Mouse (Mus musculus): ENCODE data around the gene Stk10. TPM values are rescaled to one million over a fixed set of nuclear protein-coding genes. Genes with fewer than 3 reads are reported as not detected.

The Stk10 gene
- polyA plus RNA-seq, 1 experiment: 7.2 TPM

DNA sequence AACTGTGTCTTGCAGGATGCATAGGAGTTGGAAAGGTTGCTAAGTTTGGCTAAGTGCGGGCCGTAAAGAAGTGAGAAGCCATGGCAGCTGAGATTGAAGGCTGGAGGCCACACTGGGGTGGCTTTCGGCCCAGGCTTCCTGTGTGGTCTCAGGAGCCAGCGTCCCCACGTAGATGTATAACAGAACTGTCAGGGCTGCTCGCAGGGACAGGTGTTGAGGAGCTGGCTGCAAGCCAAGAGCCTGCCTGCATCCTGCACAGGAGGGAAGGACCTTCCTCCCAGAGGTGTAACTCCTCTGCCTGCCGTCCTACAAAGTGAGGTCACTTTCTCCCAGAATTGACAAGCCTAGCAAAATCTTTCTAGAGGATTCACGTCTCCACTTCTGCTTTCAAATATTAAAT is 25.6 kb downstream of the Stk10 start:
- Histone ChIP-seq H3K9me3 (replicated peaks; ENCODE audit: control insufficient read depth, insufficient read depth, low read length, poor library complexity, severe bottlenecking) (no peaks in the 10 kb centered on the region), H3K27me3 (ENCODE audit: control insufficient read depth, insufficient read depth, low read length, poor library complexity, severe bottlenecking) (no peaks in the 10 kb centered on the region)

DNA sequence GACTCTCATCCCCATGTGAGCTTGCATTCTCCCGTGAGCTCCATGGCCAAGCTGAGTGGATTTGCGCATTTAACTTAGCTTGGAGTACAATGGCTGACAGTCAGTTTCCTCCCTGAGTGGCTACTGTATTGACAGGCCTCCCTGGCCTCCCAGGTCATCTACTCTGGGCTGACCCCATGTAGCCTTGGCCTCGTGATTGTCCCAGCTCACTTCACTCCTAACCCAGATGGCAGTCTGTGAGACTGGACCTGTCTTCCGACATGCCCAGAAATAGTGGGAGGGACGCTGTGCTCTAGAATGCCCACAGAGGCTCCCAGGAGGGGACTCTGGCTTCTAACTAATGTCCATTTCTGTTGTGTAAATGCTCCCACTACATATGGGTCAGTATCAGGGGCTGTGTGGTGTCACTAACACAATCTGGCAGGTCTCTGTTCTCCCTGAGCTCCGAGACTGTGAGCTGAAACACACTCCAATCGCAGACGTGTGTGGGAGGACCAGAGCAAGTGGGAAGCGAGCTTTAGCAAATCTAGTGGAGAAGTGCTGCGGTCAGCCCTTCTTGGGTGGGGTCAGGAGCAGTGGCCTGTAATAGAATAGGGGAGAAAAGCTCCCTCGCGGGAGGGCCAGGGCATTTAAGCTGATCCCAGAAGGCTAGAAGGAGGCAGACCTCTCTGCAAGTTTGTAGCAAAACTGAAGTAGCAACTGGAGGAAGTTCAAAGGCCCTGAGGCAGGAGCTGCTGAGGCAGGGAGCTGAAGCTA is 27.1 kb downstream of the Stk10 start:
- Histone ChIP-seq H3K4me1 (ENCODE audit: control insufficient read depth, insufficient read depth, low read length) (no peaks in the 10 kb centered on the region), H3K27me3 (ENCODE audit: control insufficient read depth, insufficient read depth, low read length, poor library complexity, severe bottlenecking) (no peaks in the 10 kb centered on the region), H3K9ac (ENCODE audit: low read depth, poor library complexity, severe bottlenecking) (no peak overlapping the region), H3K36me3 (ENCODE audit: control insufficient read depth, insufficient read depth, low read length, poor library complexity, severe bottlenecking) (no peaks in the 10 kb centered on the region), H3K27ac (ENCODE audit: insufficient read depth, low read length) (no peak overlapping the region), H3K9me3 (replicated peaks; ENCODE audit: control insufficient read depth, insufficient read depth, low read length, poor library complexity, severe bottlenecking) (no peaks in the 10 kb centered on the region), H3K4me3 (ENCODE audit: low read depth, low read length) (no peak overlapping the region)
- TF ChIP-seq CTCF (IDR thresholded peaks at IDR 0.05; ENCODE audit: low read depth, low read length) (no peak), EP300 (IDR thresholded peaks at IDR 0.05; ENCODE audit: insufficient read depth, low read depth, low read length) (no peak), POLR2A (IDR thresholded peaks at IDR 0.05; ENCODE audit: insufficient read depth, low read length) (no peak)

More for the DNA sequence above, 25.6 kb downstream of the Stk10 start:
- no peaks in the 10 kb centered on the region for H3K4me1 ChIP-seq (ENCODE audit: control insufficient read depth, insufficient read depth, low read length)
- H3K36me3 ChIP-seq (ENCODE audit: control insufficient read depth, insufficient read depth, low read length, poor library complexity, severe bottlenecking): no peaks in the 10 kb centered on the region
- TF ChIP-seq CTCF (IDR thresholded peaks at IDR 0.05; ENCODE audit: low read depth, low read length): no peak
- no peak overlapping the region for H3K4me3 ChIP-seq (ENCODE audit: low read depth, low read length)
- H3K27ac ChIP-seq (ENCODE audit: insufficient read depth, low read length): no peak overlapping the region
- H3K9ac ChIP-seq (ENCODE audit: low read depth, poor library complexity, severe bottlenecking): no peak overlapping the region

DNA sequence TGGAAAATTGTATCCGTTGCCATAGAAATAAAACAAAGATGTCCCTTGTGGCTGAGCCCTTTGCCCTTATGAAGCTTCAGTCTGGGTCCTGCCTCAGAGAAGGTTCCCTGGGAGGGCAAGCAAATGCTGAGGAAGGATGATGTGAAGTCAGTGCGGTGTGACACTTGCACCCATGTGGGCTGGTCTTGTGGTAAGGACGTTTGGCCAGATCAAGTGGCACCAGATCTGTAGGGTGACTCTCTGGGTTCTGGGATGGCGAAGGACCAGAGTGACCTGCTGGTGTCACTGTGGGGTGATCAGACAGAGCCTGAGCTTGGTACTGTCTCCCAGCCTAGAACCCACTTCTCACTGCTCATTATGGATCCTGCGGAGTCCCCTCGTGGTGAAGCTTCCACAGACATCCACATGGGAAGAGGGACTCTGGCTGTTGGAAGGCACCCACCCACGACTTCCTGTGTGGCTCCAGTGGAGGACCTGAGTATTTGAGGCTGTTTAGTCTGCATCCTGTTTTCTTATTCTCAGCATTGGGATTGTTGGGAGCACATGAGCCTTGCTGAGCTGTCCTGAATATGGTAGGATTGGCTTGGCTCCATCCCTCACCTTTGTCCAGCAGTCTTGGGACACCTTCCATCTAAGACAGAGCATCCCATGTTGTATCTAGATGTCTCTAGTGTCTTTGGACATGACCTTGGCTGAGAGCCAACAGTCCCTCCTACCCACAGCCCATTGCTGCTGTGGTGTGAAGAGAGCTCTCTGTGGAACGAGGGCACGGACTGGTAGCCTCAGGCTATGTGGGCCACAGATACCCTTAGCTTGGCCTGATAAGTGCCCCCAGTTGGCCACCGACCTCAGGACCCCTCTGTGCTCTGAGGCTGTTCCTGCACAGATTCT is 28.6 kb downstream of the Stk10 start:
- Histone ChIP-seq H3K4me3 (ENCODE audit: low read depth, low read length) (no peak overlapping the region), H3K27me3 (ENCODE audit: control insufficient read depth, insufficient read depth, low read length, poor library complexity, severe bottlenecking) (no peaks in the 10 kb centered on the region), H3K36me3 (ENCODE audit: control insufficient read depth, insufficient read depth, low read length, poor library complexity, severe bottlenecking) (no peaks in the 10 kb centered on the region), H3K9ac (ENCODE audit: low read depth, poor library complexity, severe bottlenecking) (no peak overlapping the region), H3K27ac (ENCODE audit: insufficient read depth, low read length) (no peak overlapping the region), H3K9me3 (replicated peaks; ENCODE audit: control insufficient read depth, insufficient read depth, low read length, poor library complexity, severe bottlenecking) (no peaks in the 10 kb centered on the region), H3K4me1 (ENCODE audit: control insufficient read depth, insufficient read depth, low read length) (no peaks in the 10 kb centered on the region)
- TF ChIP-seq CTCF (IDR thresholded peaks at IDR 0.05; ENCODE audit: low read depth, low read length) (no peak), POLR2A (IDR thresholded peaks at IDR 0.05; ENCODE audit: insufficient read depth, low read length) (no peak), EP300 (IDR thresholded peaks at IDR 0.05; ENCODE audit: insufficient read depth, low read depth, low read length) (no peak)

DNA sequence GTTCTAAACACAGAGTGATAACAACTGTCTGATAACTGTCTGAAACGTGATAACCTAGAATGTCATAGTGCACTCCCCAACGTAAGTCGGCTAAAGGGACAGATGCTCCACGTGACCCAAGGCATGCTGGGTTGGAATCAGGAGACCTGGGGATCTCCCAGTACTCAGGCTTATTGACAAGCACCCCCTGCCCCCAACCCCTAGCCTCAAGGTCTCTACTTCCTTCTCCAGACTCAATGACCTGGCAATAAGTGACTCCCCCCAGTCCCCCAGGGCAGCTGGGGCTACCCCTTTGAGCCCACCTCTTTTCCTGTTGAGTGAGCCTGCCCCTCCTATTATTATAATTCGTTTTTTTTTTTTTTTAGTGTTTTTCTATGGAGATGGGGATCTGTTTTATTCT is 29.6 kb downstream of the Stk10 start:
- Histone ChIP-seq H3K4me1 (ENCODE audit: control insufficient read depth, insufficient read depth, low read length) (peaks cover 4% of the 10 kb centered on the region), H3K27ac (ENCODE audit: insufficient read depth, low read length) (no peak overlapping the region), H3K27me3 (ENCODE audit: control insufficient read depth, insufficient read depth, low read length, poor library complexity, severe bottlenecking) (no peaks in the 10 kb centered on the region), H3K36me3 (ENCODE audit: control insufficient read depth, insufficient read depth, low read length, poor library complexity, severe bottlenecking) (no peaks in the 10 kb centered on the region), H3K4me3 (ENCODE audit: low read depth, low read length) (no peak overlapping the region), H3K9me3 (replicated peaks; ENCODE audit: control insufficient read depth, insufficient read depth, low read length, poor library complexity, severe bottlenecking) (no peaks in the 10 kb centered on the region), H3K9ac (ENCODE audit: low read depth, poor library complexity, severe bottlenecking) (no peak overlapping the region)
- TF ChIP-seq CTCF (IDR thresholded peaks at IDR 0.05; ENCODE audit: low read depth, low read length): no peak
- TF ChIP-seq EP300 (IDR thresholded peaks at IDR 0.05; ENCODE audit: insufficient read depth, low read depth, low read length): no peak
- TF ChIP-seq POLR2A (IDR thresholded peaks at IDR 0.05; ENCODE audit: insufficient read depth, low read length): no peak

DNA sequence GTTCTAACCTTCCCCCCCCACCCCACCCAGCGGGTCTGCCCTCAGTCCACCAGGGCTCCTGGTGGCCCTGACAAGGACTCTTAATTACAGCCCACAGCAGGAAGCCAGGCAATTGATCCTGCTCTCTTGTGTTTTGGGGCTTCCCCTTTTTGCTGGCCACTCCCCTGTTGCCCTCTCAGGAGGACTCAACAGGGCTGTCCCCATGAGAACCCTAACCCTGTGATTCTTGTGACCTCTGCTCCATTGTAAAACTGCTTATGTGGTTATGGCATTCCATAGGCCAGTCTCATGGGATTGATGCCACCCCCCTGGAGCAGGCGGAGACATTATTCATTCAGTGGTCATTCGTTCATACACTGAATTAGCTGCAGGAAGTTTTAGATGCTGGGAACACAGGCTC is 30.6 kb downstream of the Stk10 start:
- Histone ChIP-seq H3K36me3 (ENCODE audit: control insufficient read depth, insufficient read depth, low read length, poor library complexity, severe bottlenecking) (no peaks in the 10 kb centered on the region), H3K9ac (ENCODE audit: low read depth, poor library complexity, severe bottlenecking) (no peak overlapping the region), H3K27me3 (ENCODE audit: control insufficient read depth, insufficient read depth, low read length, poor library complexity, severe bottlenecking) (no peaks in the 10 kb centered on the region), H3K4me3 (ENCODE audit: low read depth, low read length) (no peak overlapping the region), H3K27ac (ENCODE audit: insufficient read depth, low read length) (no peak overlapping the region), H3K9me3 (replicated peaks; ENCODE audit: control insufficient read depth, insufficient read depth, low read length, poor library complexity, severe bottlenecking) (no peaks in the 10 kb centered on the region), H3K4me1 (ENCODE audit: control insufficient read depth, insufficient read depth, low read length) (peaks cover 4% of the 10 kb centered on the region)
- no peak for TF ChIP-seq POLR2A (IDR thresholded peaks at IDR 0.05; ENCODE audit: insufficient read depth, low read length)
- TF ChIP-seq CTCF (IDR thresholded peaks at IDR 0.05; ENCODE audit: low read depth, low read length): no peak
- TF ChIP-seq EP300 (IDR thresholded peaks at IDR 0.05; ENCODE audit: insufficient read depth, low read depth, low read length): no peak

DNA sequence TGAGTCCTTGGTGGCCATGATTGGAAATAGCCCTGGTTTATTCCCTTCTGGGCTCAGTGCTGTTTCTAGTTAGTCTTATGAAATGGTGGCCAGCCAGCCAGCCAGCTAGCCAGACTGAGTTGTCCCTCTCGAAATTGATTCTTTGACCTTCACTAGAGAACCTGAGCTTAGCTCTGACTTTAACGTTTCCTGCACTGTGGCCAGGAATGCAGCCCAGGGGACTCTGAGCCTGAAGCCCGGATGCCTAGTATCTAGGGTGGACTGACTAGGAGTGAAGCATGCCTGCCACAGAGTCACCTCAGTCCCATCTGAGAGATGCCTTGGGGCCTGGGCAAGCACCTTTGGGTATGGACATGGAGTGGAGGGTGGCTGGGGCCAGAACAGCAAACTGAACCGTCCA is 31.5 kb downstream of the Stk10 start:
- H3K27ac ChIP-seq (ENCODE audit: insufficient read depth, low read length): no peak overlapping the region
- H3K9me3 ChIP-seq (replicated peaks; ENCODE audit: control insufficient read depth, insufficient read depth, low read length, poor library complexity, severe bottlenecking): no peaks in the 10 kb centered on the region
- H3K4me1 ChIP-seq (ENCODE audit: control insufficient read depth, insufficient read depth, low read length): peaks cover 4% of the 10 kb centered on the region
- no peak for TF ChIP-seq POLR2A (IDR thresholded peaks at IDR 0.05; ENCODE audit: insufficient read depth, low read length)
- no peak for TF ChIP-seq CTCF (IDR thresholded peaks at IDR 0.05; ENCODE audit: low read depth, low read length)
- TF ChIP-seq EP300 (IDR thresholded peaks at IDR 0.05; ENCODE audit: insufficient read depth, low read depth, low read length): no peak
- no peak overlapping the region for H3K9ac ChIP-seq (ENCODE audit: low read depth, poor library complexity, severe bottlenecking)
- H3K36me3 ChIP-seq (ENCODE audit: control insufficient read depth, insufficient read depth, low read length, poor library complexity, severe bottlenecking): no peaks in the 10 kb centered on the region
- no peaks in the 10 kb centered on the region for H3K27me3 ChIP-seq (ENCODE audit: control insufficient read depth, insufficient read depth, low read length, poor library complexity, severe bottlenecking)
- H3K4me3 ChIP-seq (ENCODE audit: low read depth, low read length): no peak overlapping the region
